Mouse (Mus musculus) lung, embryonic 15.5 days (tissue): Measurements from ENCODE around the gene Plscr5. TPM values are rescaled to one million over a fixed set of nuclear protein-coding genes. Genes with fewer than 3 reads are reported as not detected.

ENCODE experiments used
- ATAC-seq: fragments of 200-750 bp; cut with Nextera tagmentation; 2 replicates; pipeline ENCODE4 v1.8.0; 2017; ENCODE audit warnings: moderate number of reproducible peaks, borderline replicate concordance; ENCODE audit not compliant: low FRiP score, low TSS enrichment; ENCODE audit errors: extremely low read depth
- H3K27ac ChIP-seq: fragments of 300-500 bp; sonication (generic); 2 replicates; pipeline ENCODE4 v1.5.1; 2015; ENCODE audit warnings: moderate library complexity, mild to moderate bottlenecking, inconsistent platforms
- H3K27me3 ChIP-seq: fragments of 300-500 bp; sonication (generic); 2 replicates; pipeline ENCODE4 v1.6.1; 2015; ENCODE audit warnings: inconsistent platforms
- H3K36me3 ChIP-seq: fragments of 300-500 bp; sonication (generic); 2 replicates; pipeline ENCODE4 v1.6.1; 2015; ENCODE audit warnings: inconsistent platforms
- H3K4me1 ChIP-seq: fragments of 300-500 bp; sonication (generic); 2 replicates; pipeline ENCODE4 v1.6.1; 2015; ENCODE audit warnings: inconsistent platforms
- H3K4me2 ChIP-seq: fragments of 300-500 bp; sonication (generic); 2 replicates; pipeline ENCODE4 v1.6.1; 2015; ENCODE audit warnings: inconsistent platforms, mild to moderate bottlenecking, moderate library complexity
- H3K4me3 ChIP-seq: fragments of 300-500 bp; sonication (generic); 2 replicates; pipeline ENCODE4 v1.5.1; 2015; ENCODE audit warnings: mild to moderate bottlenecking, inconsistent platforms
- H3K9ac ChIP-seq: fragments of 300-500 bp; sonication (generic); 2 replicates; pipeline ENCODE4 v1.6.1; 2015; ENCODE audit warnings: inconsistent platforms
- H3K9me3 ChIP-seq: fragments of 300-500 bp; sonication (generic); 2 replicates; pipeline ENCODE4 v1.6.1; 2016; ENCODE audit warnings: inconsistent platforms
- WGBS: fragments of 180-500 bp; shearing (Covaris S2); methylation state at CpG from one replicate; pipeline ENCODE4 v1.1.7; 2015; 5-methylcytosine and 5-hydroxymethylcytosine counted together
- polyA plus RNA-seq: library from polyadenylated mRNA; unstranded; fragments of >200 nt; fragmentation: Nextera tagmentation; extraction: Ambion mirVana; gene quantifications from 2 replicates; pipeline ENCODE4 v1.2.1, GENCODE M21; 2015

The Plscr5 gene
- polyA plus RNA-seq, 1 experiment from 2014 or later: not detected

GRCm38 (mm10) chr9:92207757-92208156, 15.0 kb downstream of the Plscr5 start:
- no peak overlapping the region for H3K9ac ChIP-seq
- H3K27me3 ChIP-seq: no peaks in the 10 kb centered on the region
- no peak for ATAC-seq
- H3K36me3 ChIP-seq: no peaks in the 10 kb centered on the region
- peak overlapping the region; percentile 16 for H3K4me3 ChIP-seq
- WGBS: 62% methylated on average over 8 of the region's 8 CpGs
- H3K4me2 ChIP-seq: peak overlapping the region; percentile 33; the same call in 1 of the 2 replicates
- H3K27ac ChIP-seq: no peak overlapping the region
- peaks cover 7% of the 10 kb centered on the region for H3K4me1 ChIP-seq
- no peaks in the 10 kb centered on the region for H3K9me3 ChIP-seq

GRCm38 (mm10) chr9:92209850-92210249, 17.1 kb downstream of the Plscr5 start:
- H3K9ac ChIP-seq: no peak overlapping the region
- WGBS: 75% methylated on average over 3 of the region's 3 CpGs
- H3K9me3 ChIP-seq: no peaks in the 10 kb centered on the region
- H3K27me3 ChIP-seq: no peaks in the 10 kb centered on the region
- peaks cover 7% of the 10 kb centered on the region for H3K4me1 ChIP-seq
- ATAC-seq: no peak
- H3K4me2 ChIP-seq: no peak overlapping the region
- H3K4me3 ChIP-seq: no peak overlapping the region
- no peaks in the 10 kb centered on the region for H3K36me3 ChIP-seq
- no peak overlapping the region for H3K27ac ChIP-seq

- Histone ChIP-seq H3K9ac (no peak overlapping the region), H3K36me3 (no peaks in the 10 kb centered on the region), H3K4me2 (no peak overlapping the region), H3K4me3 (no peak overlapping the region), H3K27me3 (no peaks in the 10 kb centered on the region), H3K27ac (no peak overlapping the region), H3K4me1 (peaks cover 7% of the 10 kb centered on the region), H3K9me3 (no peaks in the 10 kb centered on the region)
- peak; percentile 62; the same call in 1 of the 2 replicates for ATAC-seq
- 50% methylated on average over 7 of the region's 7 CpGs for WGBS
Observed at GRCm38 (mm10) chr9:92210386-92210967, 17.7 kb downstream of the Plscr5 start.

GRCm38 (mm10) chr9:92211048-92211447, 18.3 kb downstream of the Plscr5 start:
- no peak overlapping the region for H3K4me3 ChIP-seq
- H3K4me2 ChIP-seq: no peak overlapping the region
- H3K27me3 ChIP-seq: no peaks in the 10 kb centered on the region
- no peaks in the 10 kb centered on the region for H3K36me3 ChIP-seq
- H3K27ac ChIP-seq: no peak overlapping the region
- no peak for ATAC-seq
- peaks cover 7% of the 10 kb centered on the region for H3K4me1 ChIP-seq
- WGBS: 15% methylated on average over 3 of the region's 3 CpGs
- H3K9me3 ChIP-seq: no peaks in the 10 kb centered on the region
- H3K9ac ChIP-seq: no peak overlapping the region

- no peak overlapping the region for H3K4me3 ChIP-seq
- no peak for ATAC-seq
- H3K4me2 ChIP-seq: no peak overlapping the region
- no peaks in the 10 kb centered on the region for H3K4me1 ChIP-seq
- no peaks in the 10 kb centered on the region for H3K27me3 ChIP-seq
- WGBS: 41% methylated on average over 4 of the region's 4 CpGs
- no peak overlapping the region for H3K9ac ChIP-seq
- H3K9me3 ChIP-seq: no peaks in the 10 kb centered on the region
- H3K36me3 ChIP-seq: no peaks in the 10 kb centered on the region
- H3K27ac ChIP-seq: no peak overlapping the region
Observed at GRCm38 (mm10) chr9:92217484-92217883, 24.7 kb downstream of the Plscr5 start.

- H3K4me2 ChIP-seq: no peak overlapping the region
- H3K4me1 ChIP-seq: no peaks in the 10 kb centered on the region
- H3K9ac ChIP-seq: no peak overlapping the region
- no peak overlapping the region for H3K4me3 ChIP-seq
- H3K27ac ChIP-seq: no peak overlapping the region
- no peaks in the 10 kb centered on the region for H3K9me3 ChIP-seq
- WGBS: 83% methylated on average over 2 of the region's 2 CpGs
- no peaks in the 10 kb centered on the region for H3K36me3 ChIP-seq
- H3K27me3 ChIP-seq: no peaks in the 10 kb centered on the region
- no peak for ATAC-seq
Observed at GRCm38 (mm10) chr9:92217896-92218295, 25.2 kb downstream of the Plscr5 start.

- no peak overlapping the region for H3K4me3 ChIP-seq
- H3K4me1 ChIP-seq: no peaks in the 10 kb centered on the region
- 47% methylated on average over 3 of the region's 3 CpGs for WGBS
- no peaks in the 10 kb centered on the region for H3K9me3 ChIP-seq
- no peaks in the 10 kb centered on the region for H3K27me3 ChIP-seq
- no peak overlapping the region for H3K9ac ChIP-seq
- H3K36me3 ChIP-seq: no peaks in the 10 kb centered on the region
- no peak overlapping the region for H3K4me2 ChIP-seq
- no peak for ATAC-seq
- H3K27ac ChIP-seq: no peak overlapping the region
Observed at GRCm38 (mm10) chr9:92220151-92220550, 27.4 kb downstream of the Plscr5 start.

- no peak for ATAC-seq
Observed at GRCm38 (mm10) chr9:92221480-92221879, 28.7 kb downstream of the Plscr5 start.

GRCm38 (mm10) chr9:92224598-92225231, 32.0 kb downstream of the Plscr5 start:
- Histone ChIP-seq H3K9ac (no peak overlapping the region), H3K27ac (no peak overlapping the region), H3K4me1 (no peaks in the 10 kb centered on the region), H3K9me3 (no peaks in the 10 kb centered on the region), H3K4me3 (no peak overlapping the region), H3K27me3 (no peaks in the 10 kb centered on the region), H3K4me2 (no peak overlapping the region), H3K36me3 (no peaks in the 10 kb centered on the region)
- 92% methylated on average over 1 of the region's 1 CpGs for WGBS
- ATAC-seq: no peak

More at GRCm38 (mm10) chr9:92221480-92221879, 28.7 kb downstream of the Plscr5 start:
- Histone ChIP-seq H3K4me2 (no peak overlapping the region), H3K36me3 (no peaks in the 10 kb centered on the region), H3K4me1 (no peaks in the 10 kb centered on the region), H3K4me3 (no peak overlapping the region), H3K27ac (no peak overlapping the region), H3K27me3 (no peaks in the 10 kb centered on the region), H3K9ac (no peak overlapping the region), H3K9me3 (no peaks in the 10 kb centered on the region)

GRCm38 (mm10) chr9:92226127-92226655, 33.5 kb downstream of the Plscr5 start:
- Histone ChIP-seq H3K9me3 (no peaks in the 10 kb centered on the region), H3K27ac (no peak overlapping the region), H3K4me3 (no peak overlapping the region), H3K36me3 (no peaks in the 10 kb centered on the region), H3K4me2 (no peak overlapping the region), H3K4me1 (no peaks in the 10 kb centered on the region), H3K9ac (no peak overlapping the region), H3K27me3 (no peaks in the 10 kb centered on the region)
- WGBS: 53% methylated on average over 3 of the region's 3 CpGs
- no peak for ATAC-seq

- Histone ChIP-seq H3K4me1 (no peaks in the 10 kb centered on the region), H3K27ac (no peak overlapping the region), H3K4me2 (no peak overlapping the region), H3K36me3 (no peaks in the 10 kb centered on the region), H3K9ac (no peak overlapping the region), H3K4me3 (no peak overlapping the region), H3K27me3 (no peaks in the 10 kb centered on the region), H3K9me3 (no peaks in the 10 kb centered on the region)
- ATAC-seq: no peak
- 78% methylated on average over 3 of the region's 3 CpGs for WGBS
Observed at GRCm38 (mm10) chr9:92226795-92227194, 34.1 kb downstream of the Plscr5 start.
